Mouse (Mus musculus) bone marrow macrophage, adult 2 months (primary cell): ENCODE measurements at regions not wholly inside any gene's neighbourhood (a gene's known extent, or its start where the extent isn't known, plus 50 kb on each side); places are given as distances from the start of the nearest gene placed in this dataset.

ENCODE experiments used
- CTCF ChIP-seq: IDR thresholded peaks from 2 replicates; pipeline ENCODE4 v1.5.1; 2012; ENCODE audit warnings: low read depth, mild to moderate bottlenecking, low read length, moderate library complexity
- POLR2A ChIP-seq: IDR thresholded peaks from 2 replicates; pipeline ENCODE4 v1.6.1; 2012; ENCODE audit warnings: mild to moderate bottlenecking, low read depth, low read length, borderline replicate concordance

- TF ChIP-seq CTCF (no peak), POLR2A (no peak)
Measured at GRCm38 (mm10) chr1:138388634-138389033, 115.1 kb downstream of the Atp6v1g3 start.
